Mouse (Mus musculus) stomach, embryonic 16.5 days (tissue): ENCODE results near the gene Slc22a1. TPM values are rescaled to one million over a fixed set of nuclear protein-coding genes. Genes with fewer than 3 reads are reported as not detected.

ENCODE experiments used
- ATAC-seq: fragments of 200-750 bp; cut with Nextera tagmentation; 2 replicates; pipeline ENCODE4 v1.8.0; 2017; ENCODE audit warnings: moderate number of reproducible peaks, moderate TSS enrichment; ENCODE audit not compliant: insufficient read depth, low FRiP score
- H3K27ac ChIP-seq: fragments of 300-500 bp; sonication (generic); 2 replicates; pipeline ENCODE4 v1.5.1; 2014; ENCODE audit warnings: low read length
- H3K27me3 ChIP-seq: fragments of 300-500 bp; sonication (generic); 2 replicates; pipeline ENCODE4 v1.6.1; 2014; ENCODE audit warnings: low read length, control low read depth, mixed read lengths; ENCODE audit not compliant: control insufficient read depth, insufficient read depth
- H3K36me3 ChIP-seq: fragments of 300-500 bp; sonication (generic); 2 replicates; pipeline ENCODE4 v1.6.1; 2014; ENCODE audit warnings: low read length; ENCODE audit not compliant: control insufficient read depth, insufficient read depth
- H3K4me1 ChIP-seq: fragments of 300-500 bp; sonication (generic); 2 replicates; pipeline ENCODE4 v1.6.1; 2014; ENCODE audit warnings: low read length, control low read depth, mixed read lengths; ENCODE audit not compliant: control insufficient read depth, insufficient read depth
- H3K4me2 ChIP-seq: fragments of 300-500 bp; sonication (generic); 2 replicates; pipeline ENCODE4 v1.6.1; 2014; ENCODE audit warnings: low read depth, low read length, mixed read lengths
- H3K4me3 ChIP-seq: fragments of 300-500 bp; sonication (generic); replicated peaks from 2 replicates; pipeline ENCODE4 v1.5.1; 2014; ENCODE audit warnings: mild to moderate bottlenecking, low read length
- H3K9ac ChIP-seq: fragments of 300-500 bp; sonication (generic); 2 replicates; pipeline ENCODE4 v1.6.1; 2014; ENCODE audit warnings: low read length
- H3K9me3 ChIP-seq: fragments of 300-500 bp; sonication (generic); replicated peaks from 2 replicates; pipeline ENCODE4 v1.6.1; 2016; ENCODE audit warnings: low read length, control low read depth; ENCODE audit not compliant: control insufficient read depth
- WGBS: fragments of 180-500 bp; shearing (Covaris S2); extraction: QIAGEN DNeasy Blood & Tissue Kit; methylation state at CpG from one replicate; pipeline ENCODE4 v1.1.7; 2014; 5-methylcytosine and 5-hydroxymethylcytosine counted together
- polyA plus RNA-seq: library from polyadenylated mRNA; unstranded; fragments of >200 nt; fragmentation: Nextera tagmentation; extraction: Ambion mirVana; gene quantifications from 2 replicates; pipeline ENCODE4 v1.2.1, GENCODE M21; 2015

Slc22a1 gene
- polyA plus RNA-seq, 1 experiment from 2014 or later, result 0.96 TPM

- Histone ChIP-seq H3K27me3 (no peaks in the 10 kb centered on the region), H3K4me3 (no peak overlapping the region), H3K27ac (no peak overlapping the region), H3K4me2 (no peak overlapping the region), H3K9ac (no peak overlapping the region), H3K4me1 (0 out of 2 replicates have a peak, but pooled peaks cover 7% of the 10 kb centered on the region), H3K9me3 (0 out of 2 replicates have a peak, but pooled peaks cover 7% of the 10 kb centered on the region), H3K36me3 (no peaks in the 10 kb centered on the region)
- ATAC-seq, result no peak
- WGBS, result 74% methylated on average over 4 of the region's 4 CpGs
Measured at GRCm38 (mm10) chr17:12627983-12628382, 47.6 kb downstream of the Slc22a1 start.

GRCm38 (mm10) chr17:12619641-12620040 lies 56.0 kb downstream of the Slc22a1 start:
- Histone ChIP-seq H3K4me3 (no peak overlapping the region), H3K9ac (no peak overlapping the region), H3K4me1 (no peaks in the 10 kb centered on the region), H3K36me3 (no peaks in the 10 kb centered on the region), H3K4me2 (no peak overlapping the region), H3K27ac (no peak overlapping the region), H3K9me3 (no peaks in the 10 kb centered on the region), H3K27me3 (no peaks in the 10 kb centered on the region)
- no peak for ATAC-seq
- WGBS, result 79% methylated on average over 2 of the region's 2 CpGs

- 43% methylated on average over 4 of the region's 4 CpGs for WGBS
- no peak overlapping the region for H3K4me3 ChIP-seq
- no peak for ATAC-seq
Measured at GRCm38 (mm10) chr17:12615429-12615828, 60.2 kb downstream of the Slc22a1 start.

GRCm38 (mm10) chr17:12614511-12615385 lies 60.9 kb downstream of the Slc22a1 start:
- H3K4me1 ChIP-seq, result no peaks in the 10 kb centered on the region
- no peaks in the 10 kb centered on the region for H3K36me3 ChIP-seq
- 81% methylated on average over 15 of the region's 15 CpGs for WGBS

More at GRCm38 (mm10) chr17:12615429-12615828, 60.2 kb downstream of the Slc22a1 start:
- H3K4me1 ChIP-seq, result no peaks in the 10 kb centered on the region
- no peak overlapping the region for H3K27ac ChIP-seq
- no peak overlapping the region for H3K9ac ChIP-seq
- no peaks in the 10 kb centered on the region for H3K27me3 ChIP-seq
- no peak overlapping the region for H3K4me2 ChIP-seq
- H3K9me3 ChIP-seq, result no peaks in the 10 kb centered on the region
- H3K36me3 ChIP-seq, result no peaks in the 10 kb centered on the region

GRCm38 (mm10) chr17:12607202-12607601 lies 68.4 kb downstream of the Slc22a1 start:
- no peak overlapping the region for H3K4me3 ChIP-seq
- H3K27ac ChIP-seq, result no peak overlapping the region
- H3K36me3 ChIP-seq, result no peaks in the 10 kb centered on the region
- H3K4me1 ChIP-seq, result no peaks in the 10 kb centered on the region
- no peaks in the 10 kb centered on the region for H3K9me3 ChIP-seq
- H3K27me3 ChIP-seq, result no peaks in the 10 kb centered on the region
- H3K9ac ChIP-seq, result no peak overlapping the region
- no peak overlapping the region for H3K4me2 ChIP-seq
- no peak for ATAC-seq

More at GRCm38 (mm10) chr17:12614511-12615385, 60.9 kb downstream of the Slc22a1 start:
- Histone ChIP-seq H3K4me2 (no peak overlapping the region), H3K9me3 (no peaks in the 10 kb centered on the region), H3K4me3 (no peak overlapping the region), H3K27ac (no peak overlapping the region), H3K9ac (no peak overlapping the region), H3K27me3 (no peaks in the 10 kb centered on the region)
- ATAC-seq, result no peak

GRCm38 (mm10) chr17:12606634-12607033 lies 69.0 kb downstream of the Slc22a1 start:
- H3K27ac ChIP-seq, result no peak overlapping the region
- no peaks in the 10 kb centered on the region for H3K27me3 ChIP-seq
- no peaks in the 10 kb centered on the region for H3K36me3 ChIP-seq
- WGBS, result 7% methylated on average over 1 of the region's 1 CpGs
- no peaks in the 10 kb centered on the region for H3K9me3 ChIP-seq
- ATAC-seq, result no peak
- H3K9ac ChIP-seq, result no peak overlapping the region
- H3K4me3 ChIP-seq, result no peak overlapping the region
- no peaks in the 10 kb centered on the region for H3K4me1 ChIP-seq
- H3K4me2 ChIP-seq, result no peak overlapping the region

Other genes starting within 250 kb of the Slc22a1 start
- 0.30 and 0.46 TPM in 2 replicates for gene Slc22a3, start 168.1 kb downstream of the Slc22a1 start, polyA plus RNA-seq
- gene Slc22a2, start 91.7 kb downstream of the Slc22a1 start, polyA plus RNA-seq, result 0.06 TPM in 1 of 2 replicates, not detected in the other
- gene Igf2r, start 93.8 kb upstream of the Slc22a1 start, polyA plus RNA-seq, result 38.6 and 39.3 TPM in 2 replicates
- gene Mas1, start 192.3 kb upstream of the Slc22a1 start, polyA plus RNA-seq, result 0.84 and 0.89 TPM in 2 replicates
- gene Mrgprh, start 200.2 kb upstream of the Slc22a1 start, polyA plus RNA-seq, result 0.09 TPM in 1 of 2 replicates, not detected in the other
- 0.42 and 1.1 TPM in 2 replicates for gene Pnldc1, start 234.4 kb upstream of the Slc22a1 start, polyA plus RNA-seq
- gene Tcp1, start 239.9 kb upstream of the Slc22a1 start, polyA plus RNA-seq, result 347 and 392 TPM in 2 replicates
- gene Mrpl18, start 240.5 kb upstream of the Slc22a1 start, polyA plus RNA-seq, result 120 and 141 TPM in 2 replicates